Mouse (Mus musculus): ENCODE results near the gene Nrip1.

DNA sequence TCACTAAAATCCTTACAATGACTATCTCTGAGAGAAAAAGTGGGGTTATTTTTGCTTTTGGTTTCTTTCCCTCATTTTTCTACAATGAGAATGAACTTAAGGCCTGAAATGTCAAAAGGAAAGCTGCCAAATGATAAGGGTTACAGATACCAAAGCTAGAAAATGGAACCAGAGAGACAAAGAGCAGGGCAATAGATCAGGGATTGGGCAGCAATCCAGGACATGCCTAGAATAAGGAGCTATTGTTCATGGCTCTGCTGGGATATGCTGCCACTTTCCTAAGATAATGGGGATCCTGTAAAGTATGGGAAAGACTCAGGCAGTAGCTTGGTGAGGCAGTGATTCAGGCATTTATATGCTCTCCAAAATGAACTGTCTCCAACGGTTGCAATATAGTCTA, 22.9 kb upstream of the Nrip1 start:
- TF ChIP-seq E2F4 (IDR thresholded peaks at IDR 0.05; ENCODE audit: insufficient replicate concordance, low read depth, low read length) (no peak), CTCF (conservative IDR thresholded peaks at IDR 0.05 in 1 of 2, IDR thresholded peaks at IDR 0.05 in 1 of 2; ENCODE audit: low read depth in 2 of 2, low read length in 2 of 2) (no peak), NRF1 (IDR thresholded peaks at IDR 0.05; ENCODE audit: low read depth, low read length) (no peak), EP300 (IDR thresholded peaks at IDR 0.05; ENCODE audit: low read length) (no peak), POLR2A (IDR thresholded peaks at IDR 0.05; ENCODE audit: low read depth, low read length) (no peak), UBTF (IDR thresholded peaks at IDR 0.05; ENCODE audit: low read depth, low read length) (no peak), ZNF384 (IDR thresholded peaks at IDR 0.05; ENCODE audit: low read depth, low read length) (no peak), MAZ (IDR thresholded peaks at IDR 0.05; ENCODE audit: low read depth, low read length) (no peak), MXI1 (IDR thresholded peaks at IDR 0.05; ENCODE audit: low read depth, low read length) (no peak), ZC3H11A (IDR thresholded peaks at IDR 0.05; ENCODE audit: low read depth, low read length) (no peak)

Measured in CH12.LX (cell line).